Mouse (Mus musculus) lung, adult 2 months (tissue): Measurements from ENCODE around the gene Btd.

ENCODE experiments used
- CTCF ChIP-seq: fragments of 200-500 bp; IDR thresholded peaks from 2 replicates; pipeline ENCODE4 v1.5.1; 2011; ENCODE audit warnings: mild to moderate bottlenecking, low read length, control low read depth; ENCODE audit not compliant: insufficient read depth
- POLR2A ChIP-seq: fragments of 200-500 bp; IDR thresholded peaks from 2 replicates; pipeline ENCODE4 v1.6.1; 2011; ENCODE audit warnings: low read depth, mild to moderate bottlenecking, control low read depth, low read length, borderline replicate concordance; ENCODE audit errors: extremely low read depth

DNA sequence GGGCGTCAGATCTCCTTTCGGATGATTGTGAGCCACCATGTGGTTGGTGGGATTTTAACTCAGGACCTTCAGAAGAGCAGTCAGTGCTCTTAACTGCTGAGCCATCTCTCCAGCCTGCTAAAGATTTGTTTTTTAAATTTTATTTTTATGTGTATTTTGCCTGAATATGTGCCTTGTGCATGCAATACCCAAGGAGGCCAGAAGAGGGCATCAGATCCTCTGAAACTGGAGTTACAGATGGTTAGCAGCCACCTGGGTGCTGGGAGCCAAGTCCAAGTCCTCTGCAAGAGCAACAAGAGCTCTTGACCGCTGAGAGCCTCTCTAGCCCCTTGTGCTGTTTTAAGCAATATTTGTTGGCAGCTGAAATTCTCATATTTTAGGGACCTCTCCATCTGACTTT lies 9.5 kb downstream of the Btd start:
- no peak for TF ChIP-seq CTCF
- TF ChIP-seq POLR2A, result no peak
